Mouse (Mus musculus) lung, postnatal 14 days (tissue): Measurements from ENCODE around the gene Uso1.

Experiments used
- DNase-seq: peaks from one replicate; pipeline ENCODE4 v3.0.0; 2021

Gene Uso1

DNA sequence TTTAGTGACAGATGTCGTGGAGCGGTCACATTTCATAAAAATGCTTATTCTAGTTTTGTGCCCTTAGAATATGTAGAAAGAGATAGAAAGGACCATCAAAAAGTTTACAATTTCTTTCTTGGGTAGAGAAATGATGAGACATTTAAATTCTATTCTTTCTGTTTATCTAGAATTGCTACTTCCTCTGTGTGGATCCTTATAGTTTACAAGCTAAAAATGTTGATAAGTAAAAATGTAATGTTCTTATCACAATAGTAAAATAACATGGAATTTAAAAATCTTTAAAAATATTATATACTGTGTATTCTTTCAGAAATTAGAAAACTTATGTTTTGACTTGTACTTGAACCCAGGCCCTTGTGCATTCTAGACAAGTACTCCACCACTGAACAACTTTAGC is 107.2 kb downstream of the Uso1 start:
- no peak for DNase-seq

DNA sequence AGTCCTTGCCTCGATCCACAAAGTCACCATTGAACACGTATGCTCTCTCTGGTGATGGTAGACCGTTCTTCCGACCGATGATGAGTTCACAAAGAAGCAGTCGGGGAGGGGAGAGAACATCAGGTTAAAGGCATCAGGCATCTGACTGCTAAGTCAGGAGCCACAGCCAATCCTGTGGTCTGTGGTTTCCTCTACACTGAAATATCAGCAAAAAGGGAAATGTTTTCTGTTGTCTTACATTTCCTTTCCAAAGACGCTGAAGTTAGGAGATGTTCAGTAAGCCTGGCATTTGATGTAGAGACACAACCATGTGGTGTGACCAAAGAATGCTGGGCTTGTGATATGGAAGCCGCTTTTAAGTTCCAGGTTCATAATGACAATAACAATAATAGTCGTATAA is 107.7 kb downstream of the Uso1 start:
- DNase-seq = no peak

DNA sequence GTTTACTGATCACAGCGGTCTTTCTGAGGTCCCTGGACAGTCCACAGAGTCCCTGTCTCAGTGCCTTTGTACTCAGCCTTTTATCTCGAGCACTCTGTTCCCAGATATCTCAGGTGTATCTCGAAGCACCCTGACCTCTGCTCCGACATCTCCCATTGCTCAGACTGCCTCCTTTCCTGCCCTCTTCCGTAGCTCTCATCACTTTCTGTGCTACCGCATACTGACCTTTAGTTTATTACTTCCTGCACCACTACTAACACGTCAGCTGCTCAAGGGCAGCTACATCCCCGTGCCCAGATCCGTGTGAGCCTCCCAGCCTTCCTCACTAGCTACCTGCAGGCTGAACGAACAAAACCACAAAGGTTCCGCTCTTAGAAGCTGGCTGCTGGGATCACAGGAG is 110.9 kb downstream of the Uso1 start:
- no peak for DNase-seq

DNA sequence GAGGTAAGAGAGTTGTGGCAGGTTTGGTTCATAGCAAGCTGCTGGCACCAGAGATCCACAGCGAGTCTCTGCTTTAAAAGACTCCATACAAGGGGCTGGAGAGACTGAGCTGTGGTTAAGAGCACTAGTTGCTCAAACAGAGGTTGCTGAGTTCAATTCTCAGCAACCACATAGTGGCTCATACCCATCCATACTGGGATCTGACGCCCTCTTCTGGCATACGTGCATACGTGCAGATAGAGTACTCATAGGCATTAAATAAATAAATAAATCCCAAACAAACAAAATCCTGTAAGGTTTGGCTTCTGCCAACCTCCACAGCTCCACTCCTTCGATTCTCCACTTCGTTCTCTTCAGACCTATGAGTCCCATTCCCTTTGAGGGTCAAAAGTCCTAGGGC is 114.3 kb downstream of the Uso1 start:
- no peak for DNase-seq
